Mouse (Mus musculus) cortical plate, adult 2 months (tissue): ENCODE data around the gene Vps37b.

Experiments used
- CTCF ChIP-seq: fragments of 200-500 bp; IDR thresholded peaks from 2 replicates; pipeline ENCODE4 v1.5.1; 2011; ENCODE audit warnings: mild to moderate bottlenecking, control low read depth, low read length; ENCODE audit not compliant: insufficient read depth; ENCODE audit errors: extremely low read depth
- POLR2A ChIP-seq: fragments of 200-500 bp; IDR thresholded peaks from 2 replicates; pipeline ENCODE4 v1.6.1; 2011; ENCODE audit warnings: mild to moderate bottlenecking, low read length, control low read depth; ENCODE audit not compliant: insufficient read depth; ENCODE audit errors: extremely low read depth

GRCm38 (mm10) chr5:123987511-123987910, 44.6 kb downstream of the Vps37b start:
- TF ChIP-seq CTCF, result no peak
- no peak for TF ChIP-seq POLR2A
